Mouse (Mus musculus) layer of hippocampus, adult 2 months (tissue): ENCODE measurements around the gene Mrtfa. TPM values are rescaled to one million over a fixed set of nuclear protein-coding genes. Genes with fewer than 3 reads are reported as not detected.

ENCODE experiments used
- DNase-seq, 2 experiments: peaks; one replicate each; pipeline ENCODE4 v3.0.0; 2022; ENCODE audit warnings: low spot score in 2 of 2
- H3K27ac ChIP-seq: fragments of 200-600 bp; 2 replicates; pipeline ENCODE4 v1.8.1; 2022
- H3K4me3 ChIP-seq: fragments of 200-600 bp; 2 replicates; pipeline ENCODE4 v1.8.1; 2022; ENCODE audit warnings: mild to moderate bottlenecking
- CTCF ChIP-seq: fragments of 200-600 bp; conservative IDR thresholded peaks from 2 replicates; pipeline ENCODE4 v1.8.1; 2022; ENCODE audit warnings: antibody characterized with exemption, mild to moderate bottlenecking, moderate library complexity
- total RNA-seq, 2 experiments: library from RNA; stranded (reverse); gene quantifications; 2 replicates each; pipeline ENCODE4 v1.2.3; 2021

Mrtfa gene
- total RNA-seq, 2 experiments from 2014 or later = 109 to 115 TPM

- H3K4me3 ChIP-seq = no peak overlapping the region
- no peak for DNase-seq
- no peak for TF ChIP-seq CTCF
- H3K27ac ChIP-seq = peak overlapping the region; percentile 14; the same call in 1 of the 2 replicates
Observed at GRCm38 (mm10) chr15:81013186-81013585, 177.4 kb downstream of the Mrtfa start.

GRCm38 (mm10) chr15:81012359-81012758, 178.2 kb downstream of the Mrtfa start:
- Histone ChIP-seq H3K27ac (peak overlapping the region; percentile 81; the same call in 1 of the 2 replicates), H3K4me3 (no peak overlapping the region)
- TF ChIP-seq CTCF = no peak
- DNase-seq = no peak

GRCm38 (mm10) chr15:81011523-81011922, 179.0 kb downstream of the Mrtfa start:
- TF ChIP-seq CTCF = no peak
- Histone ChIP-seq H3K27ac (peak overlapping the region; percentile 81), H3K4me3 (no peak overlapping the region)
- no peak for DNase-seq

GRCm38 (mm10) chr15:81010114-81010513, 180.4 kb downstream of the Mrtfa start:
- no peak for DNase-seq
- H3K27ac ChIP-seq = peak overlapping the region; percentile 81
- no peak overlapping the region for H3K4me3 ChIP-seq
- no peak for TF ChIP-seq CTCF

GRCm38 (mm10) chr15:81008689-81009123, 181.9 kb downstream of the Mrtfa start:
- no peak overlapping the region for H3K4me3 ChIP-seq
- peak in 1 of 2 experiments; percentile 65 for DNase-seq
- peak overlapping the region; percentile 81 for H3K27ac ChIP-seq
- TF ChIP-seq CTCF = peak; percentile 74

GRCm38 (mm10) chr15:81007905-81008304, 182.7 kb downstream of the Mrtfa start:
- H3K4me3 ChIP-seq = no peak overlapping the region
- peak overlapping the region; percentile 81; the same call in 1 of the 2 replicates for H3K27ac ChIP-seq
- DNase-seq = no peak
- no peak for TF ChIP-seq CTCF

GRCm38 (mm10) chr15:81007339-81007738, 183.2 kb downstream of the Mrtfa start:
- Histone ChIP-seq H3K27ac (peak overlapping the region; percentile 7; the same call in 1 of the 2 replicates), H3K4me3 (no peak overlapping the region)
- TF ChIP-seq CTCF = no peak
- DNase-seq = no peak

- TF ChIP-seq CTCF = no peak
- no peak for DNase-seq
- H3K4me3 ChIP-seq = no peak overlapping the region
- 0 out of 2 replicates have a peak overlapping the region, but pooled peaks have one; percentile 7 for H3K27ac ChIP-seq
Observed at GRCm38 (mm10) chr15:81006127-81006735, 184.3 kb downstream of the Mrtfa start.

GRCm38 (mm10) chr15:81000419-81001138, 190.0 kb downstream of the Mrtfa start:
- DNase-seq = no peak
- no peak overlapping the region for H3K4me3 ChIP-seq
- H3K27ac ChIP-seq = peak overlapping the region; percentile 82
- TF ChIP-seq CTCF = no peak

- TF ChIP-seq CTCF = no peak
- no peak overlapping the region for H3K4me3 ChIP-seq
- no peak overlapping the region for H3K27ac ChIP-seq
- no peak for DNase-seq
Observed at GRCm38 (mm10) chr15:80997077-80997476, 193.5 kb downstream of the Mrtfa start.

GRCm38 (mm10) chr15:80996090-80996835, 194.3 kb downstream of the Mrtfa start:
- no peak for TF ChIP-seq CTCF

GRCm38 (mm10) chr15:80994959-80995358, 195.6 kb downstream of the Mrtfa start:
- TF ChIP-seq CTCF = no peak
- H3K27ac ChIP-seq = no peak overlapping the region
- DNase-seq = no peak

More at GRCm38 (mm10) chr15:80996090-80996835, 194.3 kb downstream of the Mrtfa start:
- DNase-seq = no peak
- H3K27ac ChIP-seq = no peak overlapping the region
- H3K4me3 ChIP-seq = no peak overlapping the region

GRCm38 (mm10) chr15:80989712-80990111, 200.8 kb downstream of the Mrtfa start:
- no peak for DNase-seq

More at GRCm38 (mm10) chr15:80994959-80995358, 195.6 kb downstream of the Mrtfa start:
- H3K4me3 ChIP-seq = no peak overlapping the region

More at GRCm38 (mm10) chr15:80989712-80990111, 200.8 kb downstream of the Mrtfa start:
- no peak for TF ChIP-seq CTCF
- Histone ChIP-seq H3K4me3 (no peak overlapping the region), H3K27ac (no peak overlapping the region)
